In the genomic region with DNA sequence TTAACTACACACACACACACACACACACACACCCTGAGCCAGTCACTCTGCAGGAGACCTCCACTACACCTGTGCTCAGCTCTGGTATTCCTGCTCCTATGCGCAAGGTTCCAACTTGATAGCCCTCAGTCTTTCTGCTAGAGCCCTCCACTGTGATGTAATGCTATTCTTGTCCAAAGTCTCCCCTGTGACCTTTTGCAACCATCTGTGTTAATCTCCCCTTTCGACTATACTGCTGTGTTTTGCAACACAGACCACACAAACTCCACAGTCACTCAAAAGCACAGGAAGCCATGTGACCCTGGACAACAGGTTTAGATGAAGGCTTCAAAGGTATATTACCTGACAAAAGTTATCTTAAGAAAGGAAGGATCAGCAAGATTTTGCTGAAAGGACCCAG, we compare ENCODE assay signal across 37 mouse cellular contexts. TPM values are rescaled to one million over a fixed set of nuclear protein-coding genes. Genes with fewer than 3 reads are reported as not detected.
"Had no signal": no experiment of that assay in that cellular context is flagged by ENCODE, and none has a peak within 500 bp of the region (broad histone marks: within the 10 kb centered on the region; RNA-seq: fewer than 3 reads in every experiment).

No protein-coding gene starts in this region.

- H3K27me3 ChIP-seq: heart, embryonic 15.5 days; hindbrain, embryonic 13.5 days; hindbrain, embryonic 15.5 days; kidney, embryonic 15.5 days; limb, embryonic 12.5 days; liver, embryonic 13.5 days; liver, embryonic 15.5 days had no signal

- ATAC-seq: hindbrain, postnatal 0 days; intestine, embryonic 16.5 days had no signal

- H3K27ac ChIP-seq: gastrocnemius, adult 2 months; heart, embryonic 13.5 days; heart, embryonic 15.5 days; hindbrain, embryonic 13.5 days; hindbrain, embryonic 15.5 days; hindbrain, postnatal 0 days; kidney, embryonic 15.5 days; kidney, postnatal 0 days; layer of hippocampus, adult 2 months; left cerebral cortex, adult 2 months; limb, embryonic 10.5 days; limb, embryonic 12.5 days; liver, embryonic 13.5 days; liver, embryonic 15.5 days had no signal

- H3K4me2 ChIP-seq: heart, embryonic 11.5 days; heart, embryonic 13.5 days; heart, embryonic 15.5 days; hindbrain, embryonic 13.5 days; hindbrain, embryonic 15.5 days; kidney, embryonic 15.5 days; limb, embryonic 12.5 days; liver, embryonic 13.5 days; liver, embryonic 15.5 days had no signal

- DNase-seq: gastrocnemius, adult 2 months; gastrocnemius, postnatal 10 days; gastrocnemius, postnatal 25 days; heart, adult 18-20 months; heart, postnatal 14 days; heart, postnatal 36 days; kidney, adult 11 months; kidney, adult 2 months; kidney, adult 9 months; kidney, postnatal 25 days; kidney, postnatal 4 days; liver, embryonic 13.5 days had no signal

- H3K4me1 ChIP-seq: heart, embryonic 13.5 days; heart, embryonic 15.5 days; hindbrain, embryonic 13.5 days; hindbrain, embryonic 15.5 days; kidney, embryonic 15.5 days; limb, embryonic 10.5 days; limb, embryonic 12.5 days; liver, embryonic 13.5 days; liver, embryonic 15.5 days had no signal

- H3K9me3 ChIP-seq: heart, embryonic 13.5 days; heart, embryonic 15.5 days; hindbrain, embryonic 13.5 days; hindbrain, embryonic 15.5 days; kidney, embryonic 15.5 days; limb, embryonic 10.5 days; limb, embryonic 12.5 days; liver, embryonic 13.5 days; liver, embryonic 15.5 days had no signal

- H3K36me3 ChIP-seq: heart, embryonic 13.5 days; heart, embryonic 15.5 days; hindbrain, embryonic 13.5 days; hindbrain, embryonic 15.5 days; kidney, embryonic 15.5 days; limb, embryonic 10.5 days; limb, embryonic 12.5 days; liver, embryonic 13.5 days; liver, embryonic 15.5 days had no signal

- H3K4me3 ChIP-seq: gastrocnemius, adult 2 months; heart, embryonic 13.5 days; heart, embryonic 15.5 days; hindbrain, embryonic 13.5 days; hindbrain, embryonic 15.5 days; kidney, embryonic 15.5 days; layer of hippocampus, adult 2 months; left cerebral cortex, adult 2 months; limb, embryonic 10.5 days; limb, embryonic 12.5 days; liver, embryonic 13.5 days; liver, embryonic 15.5 days had no signal

- H3K9ac ChIP-seq: heart, embryonic 13.5 days; heart, embryonic 15.5 days; hindbrain, embryonic 13.5 days; hindbrain, embryonic 15.5 days; kidney, embryonic 15.5 days; limb, embryonic 12.5 days; liver, embryonic 13.5 days; liver, embryonic 15.5 days had no signal

RNA-seq across cellular contexts. Expression of a gene that starts 5.8 kb away (rescaled TPM):
- total RNA-seq: hematopoietic stem cell, adult 5-6 weeks had no signal
- polyA plus RNA-seq: heart, embryonic 11.5 days; hindbrain, embryonic 11.5 days; limb, embryonic 10.5 days; limb, embryonic 12.5 days had no signal

RNA-seq across cellular contexts. Expression of a gene that starts 17.9 kb away (rescaled TPM):
- total RNA-seq: gastrocnemius, adult 2 months; hematopoietic stem cell, adult 5-6 weeks; layer of hippocampus, adult 2 months; layer of hippocampus, postnatal 25 days; left cerebral cortex, adult 2 months had no signal
- polyA plus RNA-seq: hindbrain, embryonic 11.5 days; limb, embryonic 10.5 days; limb, embryonic 12.5 days; liver, adult 2 months had no signal

RNA-seq across cellular contexts. Expression of a gene that starts 25.1 kb away (rescaled TPM):
- total RNA-seq: gastrocnemius, adult 2 months; gastrocnemius, postnatal 10 days; gastrocnemius, postnatal 25 days; heart, adult 18-20 months; heart, postnatal 14 days; heart, postnatal 36 days; hematopoietic stem cell, adult 5-6 weeks; hindbrain, postnatal 0 days; layer of hippocampus, adult 2 months; layer of hippocampus, postnatal 10 days; layer of hippocampus, postnatal 25 days; left cerebral cortex, adult 2 months; left cerebral cortex, postnatal 14 days; left cerebral cortex, postnatal 36 days; liver, adult 2 months had no signal
- polyA plus RNA-seq: gonadal fat pad, adult 2 months; heart, embryonic 11.5 days; heart, embryonic 13.5 days; heart, embryonic 15.5 days; heart, postnatal 0 days; hindbrain, embryonic 11.5 days; hindbrain, embryonic 13.5 days; hindbrain, embryonic 15.5 days; hindbrain, postnatal 0 days; intestine, embryonic 14.5 days; intestine, embryonic 16.5 days; kidney, adult 2 months; kidney, embryonic 15.5 days; kidney, postnatal 0 days; limb, embryonic 10.5 days; limb, embryonic 12.5 days; limb, embryonic 14.5 days; liver, adult 2 months; liver, embryonic 13.5 days; liver, embryonic 15.5 days had no signal

RNA-seq across cellular contexts. Expression of a gene that starts 28.1 kb away (rescaled TPM):
- total RNA-seq: hindbrain, postnatal 0 days; layer of hippocampus, adult 2 months; layer of hippocampus, postnatal 10 days; layer of hippocampus, postnatal 25 days; left cerebral cortex, adult 2 months; left cerebral cortex, postnatal 14 days; left cerebral cortex, postnatal 36 days had no signal
- polyA plus RNA-seq: limb, embryonic 10.5 days had no signal

RNA-seq across cellular contexts. Expression of a gene that starts 38.2 kb away (rescaled TPM):
- total RNA-seq: gastrocnemius, adult 2 months; gastrocnemius, postnatal 25 days; hematopoietic stem cell, adult 5-6 weeks; layer of hippocampus, adult 2 months; layer of hippocampus, postnatal 25 days; left cerebral cortex, adult 2 months; left cerebral cortex, postnatal 36 days; liver, adult 2 months had no signal
- polyA plus RNA-seq: limb, embryonic 10.5 days had no signal
